Mouse (Mus musculus) adrenal gland, postnatal 4 days (tissue): ENCODE results near the gene Gm10999. TPM values are rescaled to one million over a fixed set of nuclear protein-coding genes. Genes with fewer than 3 reads are reported as not detected.
"Not testable (repeated sequence)": the region's sequence is repeated elsewhere in the genome, so short reads cannot be mapped to it uniquely, and the experiment has no call there.

Experiments used
- DNase-seq, 2 experiments: peaks; one replicate each; pipeline ENCODE4 v3.0.0; 2021 to 2022; ENCODE audit warnings: low spot score in 2 of 2, mixed read lengths in 2 of 2
- long read RNA-seq, 2 experiments: library from polyadenylated mRNA; stranded (forward); transcript quantifications; one replicate each; pipeline ENCODE4 v2.0.0; 2021
- total RNA-seq, 2 experiments: library from RNA; stranded (reverse); gene quantifications; 2 replicates each; pipeline ENCODE4 v1.2.3; 2021

Gm10999 gene
- total RNA-seq, result not detected
- long read RNA-seq, experiment 1, result 0 reads
- long read RNA-seq, experiment 2, result 0 reads

DNA sequence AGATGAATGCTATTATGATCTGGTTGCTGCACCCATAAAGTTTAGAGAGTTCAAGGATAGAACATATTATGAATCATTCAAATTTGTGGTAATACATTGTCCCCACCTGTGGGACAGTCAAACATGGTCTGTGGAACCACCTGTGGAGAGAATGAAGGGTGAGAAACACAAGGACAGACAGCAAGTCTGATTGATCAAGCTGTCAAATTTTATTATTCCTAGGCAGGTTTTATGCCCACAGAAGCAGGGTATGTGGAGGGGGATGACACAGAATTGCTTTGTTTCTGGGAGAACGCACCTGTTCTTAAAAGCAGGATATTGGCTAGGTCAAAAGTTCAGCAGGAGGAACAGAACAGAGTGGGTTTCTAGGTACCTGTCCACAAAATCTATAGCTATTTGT is at the start of gene Gm10999:
TSS of gene Gm10999 (minus strand) at position 101 of the 400 bp plus-strand sequence.
- DNase-seq, result no peak

- DNase-seq, result no peak
Measured at GRCm38 (mm10) chr8:129133475-129133874, 2.0 kb upstream of the Gm10999 start.

GRCm38 (mm10) chr8:129115761-129116160 is 15.7 kb downstream of the Gm10999 start:
- not testable (repeated sequence) for DNase-seq

Other genes with a start within 250 kb of the Gm10999 start
- not detected for gene Ccdc7a, start 66.1 kb downstream of the Gm10999 start, total RNA-seq
- gene Ccdc7b, start 64.5 kb downstream of the Gm10999 start, total RNA-seq, result not detected
- gene 2610044O15Rik8, start 102.7 kb upstream of the Gm10999 start, total RNA-seq, result 10 to 100 TPM; 16.8 to 22.2 TPM